Mouse (Mus musculus): Measurements from ENCODE around the gene Rnf150. TPM values are rescaled to one million over a fixed set of nuclear protein-coding genes. Genes with fewer than 3 reads are reported as not detected.

Gene Rnf150
- polyA plus RNA-seq, 1 experiment from 2014 or later = 0.55 TPM

GRCm38 (mm10) chr8:82936866-82937265 is 73.7 kb downstream of the Rnf150 start:
- no peaks in the 10 kb centered on the region for H3K9me3 ChIP-seq (ENCODE audit: control insufficient read depth, low read length)
- no peaks in the 10 kb centered on the region for H3K36me3 ChIP-seq (ENCODE audit: control insufficient read depth, insufficient read depth, low read length)
- H3K27me3 ChIP-seq (ENCODE audit: control insufficient read depth, insufficient read depth, low read length) = no peaks in the 10 kb centered on the region
- no peak overlapping the region for H3K27ac ChIP-seq (replicated peaks)
- TF ChIP-seq EP300 (optimal IDR thresholded peaks at IDR 0.05) = no peak
- no peak for TF ChIP-seq CTCF (IDR thresholded peaks at IDR 0.05; ENCODE audit: low read depth)
- peaks cover 3% of the 10 kb centered on the region for H3K4me1 ChIP-seq (replicated peaks; ENCODE audit: control insufficient read depth, insufficient read depth)
- H3K4me3 ChIP-seq (ENCODE audit: low read depth, low read length) = no peak overlapping the region
- no peak overlapping the region for H3K4me2 ChIP-seq (replicated peaks; ENCODE audit: low read depth)
- no peak overlapping the region for H3K9ac ChIP-seq (ENCODE audit: low read length)
- WGBS = 56% methylated on average over 4 of the region's 4 CpGs
- DNase-seq (ENCODE audit: low spot score) = no peak
- ATAC-seq (ENCODE audit: low FRiP score, low TSS enrichment) = no peak

- Histone ChIP-seq H3K9me3 (ENCODE audit: control insufficient read depth, low read length) (no peaks in the 10 kb centered on the region), H3K36me3 (ENCODE audit: control insufficient read depth, insufficient read depth, low read length) (no peaks in the 10 kb centered on the region), H3K9ac (ENCODE audit: low read length) (no peak overlapping the region), H3K4me1 (replicated peaks; ENCODE audit: control insufficient read depth, insufficient read depth) (peaks cover 3% of the 10 kb centered on the region), H3K27ac (replicated peaks) (0 out of 2 replicates have a peak overlapping the region, but pooled peaks have one; percentile 25), H3K4me2 (replicated peaks; ENCODE audit: low read depth) (peak overlapping the region; percentile 11; the same call in 1 of the 2 replicates), H3K27me3 (ENCODE audit: control insufficient read depth, insufficient read depth, low read length) (no peaks in the 10 kb centered on the region), H3K4me3 (ENCODE audit: low read depth, low read length) (no peak overlapping the region)
- ATAC-seq (ENCODE audit: low FRiP score, low TSS enrichment) (peak; percentile 82), DNase-seq (ENCODE audit: low spot score) (peak; percentile 28)
- TF ChIP-seq CTCF (IDR thresholded peaks at IDR 0.05; ENCODE audit: low read depth) = no peak
- TF ChIP-seq EP300 (optimal IDR thresholded peaks at IDR 0.05) = no peak
- WGBS = 4% methylated on average over 6 of the region's 6 CpGs
Measured at GRCm38 (mm10) chr8:82939912-82940311, 76.8 kb downstream of the Rnf150 start.

- no peak for DNase-seq (ENCODE audit: low spot score)
- Histone ChIP-seq H3K27ac (replicated peaks) (no peak overlapping the region), H3K9me3 (ENCODE audit: control insufficient read depth, low read length) (no peaks in the 10 kb centered on the region)
Measured at GRCm38 (mm10) chr8:82943223-82944006, 80.3 kb downstream of the Rnf150 start.

GRCm38 (mm10) chr8:82945867-82946266 is 82.7 kb downstream of the Rnf150 start:
- Histone ChIP-seq H3K4me3 (ENCODE audit: low read depth, low read length) (no peak overlapping the region), H3K4me2 (replicated peaks; ENCODE audit: low read depth) (no peak overlapping the region), H3K9me3 (ENCODE audit: control insufficient read depth, low read length) (no peaks in the 10 kb centered on the region), H3K4me1 (replicated peaks; ENCODE audit: control insufficient read depth, insufficient read depth) (no peaks in the 10 kb centered on the region), H3K27me3 (ENCODE audit: control insufficient read depth, insufficient read depth, low read length) (no peaks in the 10 kb centered on the region), H3K36me3 (ENCODE audit: control insufficient read depth, insufficient read depth, low read length) (no peaks in the 10 kb centered on the region), H3K27ac (replicated peaks) (no peak overlapping the region), H3K9ac (ENCODE audit: low read length) (no peak overlapping the region)
- TF ChIP-seq CTCF (IDR thresholded peaks at IDR 0.05; ENCODE audit: low read depth) (no peak), EP300 (optimal IDR thresholded peaks at IDR 0.05) (no peak)
- ATAC-seq (ENCODE audit: low FRiP score, low TSS enrichment) (no peak), DNase-seq (ENCODE audit: low spot score) (no peak)
- WGBS = 72% methylated on average over 3 of the region's 3 CpGs

More at GRCm38 (mm10) chr8:82943223-82944006, 80.3 kb downstream of the Rnf150 start:
- Histone ChIP-seq H3K4me3 (ENCODE audit: low read depth, low read length) (no peak overlapping the region), H3K36me3 (ENCODE audit: control insufficient read depth, insufficient read depth, low read length) (no peaks in the 10 kb centered on the region), H3K4me1 (replicated peaks; ENCODE audit: control insufficient read depth, insufficient read depth) (peaks cover 3% of the 10 kb centered on the region; the same call in 1 of the 2 replicates), H3K4me2 (replicated peaks; ENCODE audit: low read depth) (no peak overlapping the region), H3K27me3 (ENCODE audit: control insufficient read depth, insufficient read depth, low read length) (no peaks in the 10 kb centered on the region), H3K9ac (ENCODE audit: low read length) (no peak overlapping the region)
- TF ChIP-seq CTCF (IDR thresholded peaks at IDR 0.05; ENCODE audit: low read depth) = no peak
- no peak for TF ChIP-seq EP300 (optimal IDR thresholded peaks at IDR 0.05)
- WGBS = 42% methylated on average over 6 of the region's 6 CpGs
- no peak for ATAC-seq (ENCODE audit: low FRiP score, low TSS enrichment)

- Histone ChIP-seq H3K9me3 (ENCODE audit: control insufficient read depth, low read length) (no peaks in the 10 kb centered on the region), H3K4me3 (ENCODE audit: low read depth, low read length) (no peak overlapping the region), H3K27me3 (ENCODE audit: control insufficient read depth, insufficient read depth, low read length) (no peaks in the 10 kb centered on the region), H3K4me2 (replicated peaks; ENCODE audit: low read depth) (no peak overlapping the region), H3K4me1 (replicated peaks; ENCODE audit: control insufficient read depth, insufficient read depth) (no peaks in the 10 kb centered on the region), H3K9ac (ENCODE audit: low read length) (no peak overlapping the region), H3K36me3 (ENCODE audit: control insufficient read depth, insufficient read depth, low read length) (no peaks in the 10 kb centered on the region), H3K27ac (replicated peaks) (no peak overlapping the region)
- ATAC-seq (ENCODE audit: low FRiP score, low TSS enrichment) = no peak
- DNase-seq (ENCODE audit: low spot score) = no peak
- TF ChIP-seq CTCF (IDR thresholded peaks at IDR 0.05; ENCODE audit: low read depth) (no peak), EP300 (optimal IDR thresholded peaks at IDR 0.05) (no peak)
- 48% methylated on average over 1 of the region's 1 CpGs for WGBS
Measured at GRCm38 (mm10) chr8:82946658-82947057, 83.5 kb downstream of the Rnf150 start.

- ATAC-seq (ENCODE audit: low FRiP score, low TSS enrichment) = no peak
- TF ChIP-seq EP300 (optimal IDR thresholded peaks at IDR 0.05) (no peak), CTCF (IDR thresholded peaks at IDR 0.05; ENCODE audit: low read depth) (no peak)
Measured at GRCm38 (mm10) chr8:82955162-82955754, 92.1 kb downstream of the Rnf150 start.

More at GRCm38 (mm10) chr8:82955162-82955754, 92.1 kb downstream of the Rnf150 start:
- H3K4me1 ChIP-seq (replicated peaks; ENCODE audit: control insufficient read depth, insufficient read depth) = 0 out of 2 replicates have a peak, but pooled peaks cover 2% of the 10 kb centered on the region
- DNase-seq (ENCODE audit: low spot score) = no peak
- no peaks in the 10 kb centered on the region for H3K9me3 ChIP-seq (ENCODE audit: control insufficient read depth, low read length)
- H3K4me3 ChIP-seq (ENCODE audit: low read depth, low read length) = no peak overlapping the region
- no peaks in the 10 kb centered on the region for H3K36me3 ChIP-seq (ENCODE audit: control insufficient read depth, insufficient read depth, low read length)
- 52% methylated on average over 7 of the region's 7 CpGs for WGBS
- H3K27ac ChIP-seq (replicated peaks) = no peak overlapping the region
- no peak overlapping the region for H3K9ac ChIP-seq (ENCODE audit: low read length)
- no peak overlapping the region for H3K4me2 ChIP-seq (replicated peaks; ENCODE audit: low read depth)
- H3K27me3 ChIP-seq (ENCODE audit: control insufficient read depth, insufficient read depth, low read length) = no peaks in the 10 kb centered on the region

Measured in stomach, postnatal 0 days (tissue).